Mouse (Mus musculus) intestine, embryonic 15.5 days (tissue): ENCODE measurements around the gene Igf1. TPM values are rescaled to one million over a fixed set of nuclear protein-coding genes. Genes with fewer than 3 reads are reported as not detected.

ENCODE experiments used
- ATAC-seq: fragments of 200-750 bp; cut with Nextera tagmentation; 2 replicates; pipeline ENCODE4 v1.8.0; 2017; ENCODE audit warnings: moderate TSS enrichment, moderate library complexity
- H3K27ac ChIP-seq: fragments of 300-500 bp; sonication (generic); 2 replicates; pipeline ENCODE4 v1.5.1; 2015; ENCODE audit warnings: mild to moderate bottlenecking, inconsistent platforms
- H3K27me3 ChIP-seq: fragments of 300-500 bp; sonication (generic); replicated peaks from 2 replicates; pipeline ENCODE4 v1.6.1; 2015; ENCODE audit warnings: inconsistent platforms
- H3K36me3 ChIP-seq: fragments of 300-500 bp; sonication (generic); 2 replicates; pipeline ENCODE4 v1.6.1; 2015; ENCODE audit warnings: inconsistent platforms
- H3K4me1 ChIP-seq: fragments of 300-500 bp; sonication (generic); replicated peaks from 2 replicates; pipeline ENCODE4 v1.6.1; 2015; ENCODE audit warnings: inconsistent platforms
- H3K4me2 ChIP-seq: fragments of 300-500 bp; sonication (generic); replicated peaks from 2 replicates; pipeline ENCODE4 v1.6.1; 2015; ENCODE audit warnings: mild to moderate bottlenecking, inconsistent platforms
- H3K4me3 ChIP-seq: fragments of 300-500 bp; sonication (generic); replicated peaks from 2 replicates; pipeline ENCODE4 v1.5.1; 2015; ENCODE audit warnings: inconsistent platforms
- H3K9ac ChIP-seq: fragments of 300-500 bp; sonication (generic); 2 replicates; pipeline ENCODE4 v1.6.1; 2015; ENCODE audit warnings: inconsistent platforms
- H3K9me3 ChIP-seq: fragments of 300-500 bp; sonication (generic); 2 replicates; pipeline ENCODE4 v1.6.1; 2016; ENCODE audit warnings: inconsistent platforms
- WGBS: fragments of 180-500 bp; shearing (Covaris S2); methylation state at CpG from one replicate; pipeline ENCODE4 v1.1.7; 2015; 5-methylcytosine and 5-hydroxymethylcytosine counted together
- polyA plus RNA-seq: library from polyadenylated mRNA; unstranded; fragments of >200 nt; fragmentation: Nextera tagmentation; extraction: Ambion mirVana; gene quantifications from 2 replicates; pipeline ENCODE4 v1.2.1, GENCODE M21; 2015

Gene Igf1
- polyA plus RNA-seq, 1 experiment from 2014 or later, result 43.4 TPM

GRCm38 (mm10) chr10:87889850-87890249 is 31.8 kb downstream of the Igf1 start:
- ATAC-seq, result no peak
- no peak overlapping the region for H3K4me3 ChIP-seq
- H3K4me1 ChIP-seq, result no peaks in the 10 kb centered on the region

GRCm38 (mm10) chr10:87892256-87892655 is 34.2 kb downstream of the Igf1 start:
- Histone ChIP-seq H3K36me3 (no peaks in the 10 kb centered on the region), H3K4me1 (no peaks in the 10 kb centered on the region), H3K9me3 (no peaks in the 10 kb centered on the region), H3K9ac (no peak overlapping the region), H3K4me3 (no peak overlapping the region), H3K27me3 (no peaks in the 10 kb centered on the region), H3K27ac (no peak overlapping the region), H3K4me2 (no peak overlapping the region)
- no peak for ATAC-seq

More at GRCm38 (mm10) chr10:87889850-87890249, 31.8 kb downstream of the Igf1 start:
- Histone ChIP-seq H3K9ac (no peak overlapping the region), H3K36me3 (no peaks in the 10 kb centered on the region), H3K9me3 (no peaks in the 10 kb centered on the region), H3K27ac (no peak overlapping the region), H3K27me3 (no peaks in the 10 kb centered on the region), H3K4me2 (no peak overlapping the region)

- no peak for ATAC-seq
- H3K4me2 ChIP-seq, result no peak overlapping the region
- no peak overlapping the region for H3K9ac ChIP-seq
- no peak overlapping the region for H3K27ac ChIP-seq
- 84% methylated on average over 1 of the region's 1 CpGs for WGBS
- H3K27me3 ChIP-seq, result no peaks in the 10 kb centered on the region
- H3K4me3 ChIP-seq, result no peak overlapping the region
- no peaks in the 10 kb centered on the region for H3K9me3 ChIP-seq
- H3K4me1 ChIP-seq, result no peaks in the 10 kb centered on the region
- H3K36me3 ChIP-seq, result no peaks in the 10 kb centered on the region
Measured at GRCm38 (mm10) chr10:87893272-87893671, 35.2 kb downstream of the Igf1 start.

- no peak overlapping the region for H3K4me3 ChIP-seq
- no peak overlapping the region for H3K27ac ChIP-seq
- 81% methylated on average over 4 of the region's 4 CpGs for whole genome bisulfite sequencing
- no peak overlapping the region for H3K9ac ChIP-seq
- no peaks in the 10 kb centered on the region for H3K27me3 ChIP-seq
- no peak for ATAC-seq
- H3K36me3 ChIP-seq, result no peaks in the 10 kb centered on the region
- no peak overlapping the region for H3K4me2 ChIP-seq
- no peaks in the 10 kb centered on the region for H3K4me1 ChIP-seq
- H3K9me3 ChIP-seq, result no peaks in the 10 kb centered on the region
Measured at GRCm38 (mm10) chr10:87894461-87895120, 36.5 kb downstream of the Igf1 start.

GRCm38 (mm10) chr10:87895351-87895750 is 37.3 kb downstream of the Igf1 start:
- ATAC-seq, result no peak
- Histone ChIP-seq H3K27ac (no peak overlapping the region), H3K9ac (no peak overlapping the region), H3K27me3 (no peaks in the 10 kb centered on the region), H3K9me3 (no peaks in the 10 kb centered on the region), H3K4me1 (no peaks in the 10 kb centered on the region), H3K4me3 (no peak overlapping the region), H3K4me2 (no peak overlapping the region), H3K36me3 (no peaks in the 10 kb centered on the region)
- WGBS, result 73% methylated on average over 2 of the region's 2 CpGs

GRCm38 (mm10) chr10:87897331-87897730 is 39.3 kb downstream of the Igf1 start:
- 90% methylated on average over 4 of the region's 4 CpGs for WGBS
- Histone ChIP-seq H3K4me3 (no peak overlapping the region), H3K9ac (no peak overlapping the region), H3K36me3 (no peaks in the 10 kb centered on the region), H3K4me2 (no peak overlapping the region), H3K4me1 (no peaks in the 10 kb centered on the region), H3K9me3 (no peaks in the 10 kb centered on the region), H3K27me3 (no peaks in the 10 kb centered on the region), H3K27ac (no peak overlapping the region)
- ATAC-seq, result no peak

DNA sequence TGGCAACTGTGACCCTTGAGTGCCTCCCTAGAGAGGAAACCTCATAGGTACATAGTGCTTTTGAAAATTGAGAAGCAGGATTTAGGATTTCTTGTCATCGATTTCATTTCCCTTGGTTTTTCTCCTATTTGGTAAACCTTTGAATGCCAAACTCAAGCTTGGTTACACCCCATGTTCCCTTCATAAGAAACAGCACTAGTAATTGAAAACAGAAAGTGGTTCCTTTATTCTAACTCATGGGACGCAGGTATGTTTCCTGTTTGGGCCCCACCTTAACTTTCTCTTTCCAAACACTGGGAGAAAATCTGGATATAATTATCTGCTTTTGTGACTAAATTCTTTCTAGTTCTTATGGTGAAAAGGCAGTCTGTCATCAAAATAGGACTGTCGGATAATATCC is 40.8 kb downstream of the Igf1 start:
- H3K9me3 ChIP-seq, result no peaks in the 10 kb centered on the region
- H3K27me3 ChIP-seq, result no peaks in the 10 kb centered on the region
- no peak overlapping the region for H3K4me3 ChIP-seq
- no peaks in the 10 kb centered on the region for H3K4me1 ChIP-seq
- H3K27ac ChIP-seq, result no peak overlapping the region
- WGBS, result 94% methylated on average over 3 of the region's 3 CpGs
- no peak for ATAC-seq
- no peaks in the 10 kb centered on the region for H3K36me3 ChIP-seq
- no peak overlapping the region for H3K9ac ChIP-seq
- no peak overlapping the region for H3K4me2 ChIP-seq

- Histone ChIP-seq H3K27me3 (no peaks in the 10 kb centered on the region), H3K9me3 (no peaks in the 10 kb centered on the region), H3K9ac (no peak overlapping the region), H3K4me2 (no peak overlapping the region), H3K4me3 (no peak overlapping the region), H3K4me1 (no peaks in the 10 kb centered on the region), H3K36me3 (no peaks in the 10 kb centered on the region), H3K27ac (no peak overlapping the region)
- 77% methylated on average over 7 of the region's 7 CpGs for WGBS
- no peak for ATAC-seq
Measured at GRCm38 (mm10) chr10:87901916-87902315, 43.9 kb downstream of the Igf1 start.

DNA sequence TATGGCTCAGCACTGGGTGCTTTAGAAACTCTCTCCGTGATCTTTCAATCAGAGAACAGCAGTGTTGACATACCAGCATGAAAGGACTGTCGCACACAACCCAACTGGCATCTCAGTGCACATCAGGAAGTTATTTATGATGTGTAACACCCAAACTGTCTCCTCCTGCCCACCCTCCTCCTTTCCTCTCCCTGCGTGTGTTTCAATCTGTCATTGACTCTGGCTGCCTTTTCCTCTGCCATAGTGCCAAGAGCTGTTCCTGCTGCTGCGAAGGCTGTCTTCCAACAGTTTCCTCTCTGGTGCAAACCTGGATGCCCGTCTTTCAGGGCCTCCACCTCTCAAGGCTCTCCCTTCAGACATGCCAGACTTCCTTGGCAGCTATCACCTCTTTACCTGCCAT is 46.3 kb downstream of the Igf1 start:
- WGBS, result 60% methylated on average over 5 of the region's 5 CpGs
- H3K4me3 ChIP-seq, result no peak overlapping the region
- no peak for ATAC-seq

DNA sequence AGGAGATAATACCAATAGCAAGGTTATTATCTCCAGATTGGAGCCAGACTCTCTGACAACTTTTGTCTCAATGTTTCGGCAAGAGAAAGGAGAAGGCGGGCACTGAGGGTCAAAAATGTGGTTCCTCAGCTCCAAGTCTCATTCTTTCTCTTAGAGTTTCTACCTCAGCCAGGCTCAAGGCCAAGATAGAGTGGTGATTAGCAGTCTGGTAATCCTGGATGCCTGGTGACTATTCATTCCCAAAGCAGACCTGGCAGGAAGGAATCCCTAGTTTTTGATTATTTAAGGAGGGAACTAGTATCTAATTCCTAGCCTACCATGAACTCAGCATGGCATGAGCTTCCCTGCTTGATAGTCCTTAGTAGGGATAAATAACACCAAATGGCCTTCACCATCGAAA is 47.0 kb downstream of the Igf1 start:
- Histone ChIP-seq H3K9me3 (no peaks in the 10 kb centered on the region), H3K4me3 (no peak overlapping the region), H3K9ac (no peak overlapping the region), H3K27ac (no peak overlapping the region), H3K4me1 (no peaks in the 10 kb centered on the region), H3K27me3 (no peaks in the 10 kb centered on the region), H3K4me2 (no peak overlapping the region), H3K36me3 (no peaks in the 10 kb centered on the region)
- 87% methylated on average over 3 of the region's 3 CpGs for WGBS
- no peak for ATAC-seq

More for the DNA sequence above, 46.3 kb downstream of the Igf1 start:
- no peaks in the 10 kb centered on the region for H3K9me3 ChIP-seq
- no peaks in the 10 kb centered on the region for H3K4me1 ChIP-seq
- no peak overlapping the region for H3K4me2 ChIP-seq
- no peak overlapping the region for H3K9ac ChIP-seq
- H3K27me3 ChIP-seq, result no peaks in the 10 kb centered on the region
- H3K27ac ChIP-seq, result no peak overlapping the region
- H3K36me3 ChIP-seq, result no peaks in the 10 kb centered on the region

DNA sequence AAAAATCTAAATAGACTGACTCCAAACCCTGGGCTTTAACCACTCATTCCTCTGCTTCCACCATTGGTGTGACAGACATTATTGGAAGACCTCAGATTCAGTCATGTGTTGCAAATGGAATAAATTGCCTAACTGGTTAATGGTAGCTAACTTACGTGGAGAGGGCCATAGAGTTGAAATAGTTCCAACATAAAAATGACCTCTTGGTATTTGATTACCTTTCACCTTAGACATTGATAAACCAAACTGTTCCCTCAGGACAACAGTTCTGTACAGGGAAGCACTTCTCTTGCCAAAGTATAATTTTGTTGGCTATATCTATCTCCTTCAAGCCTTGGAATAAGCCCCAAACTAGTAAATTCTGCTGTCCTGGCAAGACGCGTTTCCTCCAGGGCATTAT is 48.1 kb downstream of the Igf1 start:
- H3K27ac ChIP-seq, result no peak overlapping the region
- H3K4me3 ChIP-seq, result no peak overlapping the region
- no peaks in the 10 kb centered on the region for H3K9me3 ChIP-seq
- no peaks in the 10 kb centered on the region for H3K27me3 ChIP-seq
- no peaks in the 10 kb centered on the region for H3K4me1 ChIP-seq
- WGBS, result 78% methylated on average over 3 of the region's 3 CpGs
- ATAC-seq, result no peak
- no peaks in the 10 kb centered on the region for H3K36me3 ChIP-seq
- no peak overlapping the region for H3K4me2 ChIP-seq
- no peak overlapping the region for H3K9ac ChIP-seq

GRCm38 (mm10) chr10:87906757-87907307 is 48.8 kb downstream of the Igf1 start:
- H3K27me3 ChIP-seq, result no peaks in the 10 kb centered on the region
- no peaks in the 10 kb centered on the region for H3K4me1 ChIP-seq
- H3K27ac ChIP-seq, result no peak overlapping the region
- 89% methylated on average over 2 of the region's 2 CpGs for WGBS
- H3K36me3 ChIP-seq, result no peaks in the 10 kb centered on the region
- ATAC-seq, result no peak
- H3K4me2 ChIP-seq, result no peak overlapping the region
- H3K9ac ChIP-seq, result no peak overlapping the region
- no peaks in the 10 kb centered on the region for H3K9me3 ChIP-seq
- H3K4me3 ChIP-seq, result no peak overlapping the region

DNA sequence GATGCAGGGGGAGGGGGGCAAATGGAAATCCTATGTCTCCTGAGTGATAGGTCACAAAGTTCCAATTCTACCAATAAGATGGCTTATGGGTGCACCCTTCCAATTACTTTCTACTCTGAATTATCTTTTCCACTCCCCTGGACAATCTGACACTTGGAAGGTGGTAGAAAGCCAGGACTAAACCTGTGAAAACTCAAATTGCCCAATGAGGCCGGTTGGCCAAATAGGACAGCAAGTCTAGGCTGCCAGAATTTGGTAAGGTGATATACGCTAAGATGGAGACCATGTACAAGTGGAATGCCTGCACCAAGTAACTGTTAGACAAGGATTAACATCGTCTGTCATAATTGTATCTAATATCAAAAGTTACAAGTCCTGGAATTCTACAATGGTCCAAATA is 55.8 kb downstream of the Igf1 start:
- H3K27ac ChIP-seq, result no peak overlapping the region
- no peak overlapping the region for H3K9ac ChIP-seq
- no peaks in the 10 kb centered on the region for H3K27me3 ChIP-seq
- ATAC-seq, result no peak
- H3K9me3 ChIP-seq, result no peaks in the 10 kb centered on the region
- no peaks in the 10 kb centered on the region for H3K4me1 ChIP-seq
- H3K4me2 ChIP-seq, result no peak overlapping the region
- WGBS, result 92% methylated on average over 3 of the region's 3 CpGs
- H3K4me3 ChIP-seq, result no peak overlapping the region
- no peaks in the 10 kb centered on the region for H3K36me3 ChIP-seq
